Mouse (Mus musculus) olfactory bulb, adult 2 months (tissue): ENCODE measurements at regions not wholly inside any gene's neighbourhood (a gene's known extent, or its start where the extent isn't known, plus 50 kb on each side); places are given as distances from the start of the nearest gene placed in this dataset.

ENCODE experiments used
- CTCF ChIP-seq: fragments of 200-500 bp; IDR thresholded peaks from 2 replicates; pipeline ENCODE4 v1.5.1; 2012; ENCODE audit warnings: low read depth, mild to moderate bottlenecking, low read length, moderate library complexity; ENCODE audit not compliant: insufficient read depth
- POLR2A ChIP-seq: fragments of 200-500 bp; IDR thresholded peaks from 2 replicates; pipeline ENCODE4 v1.6.1; 2012; ENCODE audit warnings: mild to moderate bottlenecking, low read depth, low read length, moderate library complexity; ENCODE audit not compliant: insufficient read depth

DNA sequence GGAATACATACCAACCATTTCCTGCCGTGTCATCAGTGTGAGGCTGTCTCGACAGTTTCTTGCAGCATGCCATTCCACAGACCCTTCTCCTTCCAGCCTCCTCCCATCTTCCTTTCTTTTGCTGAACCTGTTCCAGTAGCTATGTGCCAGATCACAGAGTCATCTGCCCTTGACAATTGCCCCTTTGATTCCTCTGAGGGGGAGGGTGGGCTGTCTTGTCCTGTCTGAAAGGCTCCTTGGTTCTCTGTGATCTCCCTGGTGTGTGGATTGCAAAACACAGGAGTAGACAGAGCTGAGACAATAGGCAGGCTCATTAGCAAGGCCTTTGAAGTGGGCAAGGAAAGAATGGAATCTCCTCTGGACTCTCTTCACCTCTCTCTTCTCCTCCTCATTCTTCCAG lies 234.5 kb upstream of the Foxq1 start:
- TF ChIP-seq CTCF (no peak), POLR2A (no peak)
